Mouse (Mus musculus) lung, adult 2 months (tissue): ENCODE data around the gene Prodh2. TPM values are rescaled to one million over a fixed set of nuclear protein-coding genes. Genes with fewer than 3 reads are reported as not detected.

Experiments
- DNase-seq: peaks from one replicate; pipeline ENCODE4 v3.0.0; 2022
- H3K4me1 ChIP-seq: fragments of 200-500 bp; 2 replicates; pipeline ENCODE4 v1.6.1; 2011; ENCODE audit warnings: low read length; ENCODE audit not compliant: control insufficient read depth, insufficient read depth
- H3K4me3 ChIP-seq: fragments of 200-500 bp; replicated peaks from 2 replicates; pipeline ENCODE3; 2011; ENCODE audit warnings: low read depth, mild to moderate bottlenecking, control low read depth, low read length; ENCODE audit errors: extremely low read depth
- CTCF ChIP-seq: fragments of 200-500 bp; IDR thresholded peaks from 2 replicates; pipeline ENCODE4 v1.5.1; 2011; ENCODE audit warnings: mild to moderate bottlenecking, low read length, control low read depth; ENCODE audit not compliant: insufficient read depth
- POLR2A ChIP-seq: fragments of 200-500 bp; IDR thresholded peaks from 2 replicates; pipeline ENCODE4 v1.6.1; 2011; ENCODE audit warnings: low read depth, mild to moderate bottlenecking, control low read depth, low read length, borderline replicate concordance; ENCODE audit errors: extremely low read depth
- WGBS: fragments of 180-500 bp; shearing (Covaris S2); methylation state at CpG from one replicate; pipeline ENCODE4 v1.1.7; 2018; 5-methylcytosine and 5-hydroxymethylcytosine counted together
- polyA plus RNA-seq: library from polyadenylated mRNA; depleted of rRNA; stranded (reverse); fragments of >200 nt; gene quantifications from 2 replicates; pipeline ENCODE4 v1.2.3, GENCODE M21; 2012; rRNA removed

Gene Prodh2
- polyA plus RNA-seq = 0.12 TPM in 1 of 2 replicates, not detected in the other

DNA sequence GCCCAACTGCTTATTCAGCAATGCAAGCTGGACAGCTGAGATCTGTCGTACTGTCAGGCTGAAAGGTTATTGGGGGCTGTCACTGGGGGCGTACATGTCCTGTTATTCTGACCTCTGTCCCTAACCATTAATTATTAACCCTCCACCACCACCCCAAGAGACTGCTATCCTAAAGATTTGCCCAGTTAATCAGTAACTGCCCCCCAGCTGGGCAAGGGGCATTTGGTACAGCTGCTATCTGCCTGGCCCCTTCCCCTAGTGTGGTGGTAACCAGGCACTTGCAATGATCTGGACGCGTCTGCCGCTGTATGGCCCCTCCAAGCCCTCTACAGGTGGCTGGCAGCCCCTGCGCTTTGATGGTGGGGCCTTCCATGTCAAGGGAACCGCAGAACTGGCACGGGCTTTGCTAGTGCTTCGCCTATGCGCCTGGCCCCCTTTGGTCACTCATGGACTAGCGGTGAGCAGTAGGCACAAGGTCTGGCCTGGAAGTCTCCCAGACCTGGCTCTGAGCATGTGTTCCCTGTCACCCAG is at the start of gene Prodh2:
Prodh2 (plus strand) TSS at position 222 of the 531 bp plus-strand sequence.
- WGBS = 54% methylated on average over 11 of the region's 11 CpGs
- no peak for TF ChIP-seq POLR2A
- DNase-seq = no peak
- H3K4me1 ChIP-seq = no peaks in the 10 kb centered on the region
- H3K4me3 ChIP-seq = no peak within 1 kb of the TSS

DNA sequence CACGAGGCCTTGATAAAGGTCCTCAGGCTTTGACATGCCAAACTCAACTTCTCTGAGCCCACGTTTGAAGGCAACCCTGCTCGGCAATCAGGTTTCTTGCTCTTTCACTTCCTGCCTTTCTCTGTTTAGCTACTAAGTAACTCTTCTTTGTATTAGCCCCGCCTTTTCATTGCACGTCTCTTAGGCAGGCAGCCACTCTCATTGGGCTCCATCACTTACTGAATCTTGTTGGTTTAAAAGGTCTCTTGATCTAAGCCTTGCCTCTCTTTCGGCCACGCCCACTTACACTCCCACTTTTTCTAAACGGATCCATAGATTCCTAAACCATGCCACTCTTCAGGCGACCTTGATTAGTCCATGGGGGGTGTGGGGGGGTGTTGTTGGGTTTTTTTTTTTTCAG is 49.7 kb upstream of the Prodh2 start:
- WGBS = 29% methylated on average over 9 of the region's 9 CpGs
- TF ChIP-seq POLR2A = no peak
- TF ChIP-seq CTCF = no peak
- H3K4me3 ChIP-seq = no peak overlapping the region
- peaks cover 3% of the 10 kb centered on the region; the same call in 1 of the 2 replicates for H3K4me1 ChIP-seq
- DNase-seq = no peak

DNA sequence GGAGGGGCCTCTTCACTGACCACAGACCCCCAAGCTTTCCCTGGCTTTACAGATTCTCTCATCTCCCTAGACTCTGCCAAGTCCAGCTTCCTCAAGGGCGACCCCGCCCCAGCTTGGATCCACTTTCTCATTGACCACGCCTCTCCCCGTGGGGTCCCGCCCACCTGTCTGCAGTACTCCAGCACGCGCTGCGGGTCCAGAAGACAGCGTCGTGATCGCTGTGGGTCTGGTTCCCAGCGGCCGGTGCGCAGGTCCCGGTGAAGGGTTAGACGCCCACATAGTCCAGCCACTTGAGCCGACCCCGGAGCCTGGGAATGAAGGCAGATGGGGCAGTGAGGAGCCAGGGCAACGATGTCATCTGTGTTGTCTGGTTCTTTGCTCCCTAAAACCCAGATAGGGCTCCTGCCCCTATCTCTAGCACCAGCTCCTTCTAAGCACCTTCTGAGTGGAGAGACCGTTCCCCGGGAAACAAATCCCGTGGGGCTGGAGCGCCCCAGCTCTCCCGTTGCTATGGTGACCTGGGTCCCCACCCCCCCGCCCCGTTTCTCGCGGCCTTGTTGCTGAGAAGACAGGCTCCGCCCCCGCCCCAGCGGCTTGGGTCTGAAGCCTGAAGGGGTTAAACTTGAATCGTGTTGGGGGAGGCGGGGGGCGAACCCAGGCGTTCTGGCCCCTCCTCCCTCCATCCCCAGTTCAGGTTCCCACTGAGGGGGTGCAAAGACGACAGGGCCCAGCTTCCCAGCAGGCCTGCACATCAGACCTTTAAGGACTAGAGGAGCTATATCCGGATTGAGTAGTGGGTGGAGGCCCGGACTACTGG is 49.1 kb upstream of the Prodh2 start:
- no peak for TF ChIP-seq POLR2A
- TF ChIP-seq CTCF = no peak
- WGBS = 1% methylated on average over 38 of the region's 38 CpGs
- H3K4me3 ChIP-seq = no peak overlapping the region
- H3K4me1 ChIP-seq = peaks cover 3% of the 10 kb centered on the region; the same call in 1 of the 2 replicates
- no peak for DNase-seq

GRCm38 (mm10) chr7:30444971-30445751 is 48.3 kb upstream of the Prodh2 start, which contains the start of gene Aplp1:
Gene Aplp1, minus strand, starts transcription at chr7:30445535.
- Histone ChIP-seq H3K4me1 (peaks cover 3% of the 10 kb centered on the region; the same call in 1 of the 2 replicates), H3K4me3 (peak within 1 kb of the TSS; percentile 44)
- no peak for TF ChIP-seq POLR2A
- TF ChIP-seq CTCF = no peak
- 1% methylated on average over 71 of the region's 72 CpGs for WGBS
- DNase-seq = peak; percentile 49

- no peak for TF ChIP-seq POLR2A
- no peak for TF ChIP-seq CTCF
- 70% methylated on average over 7 of the region's 7 CpGs for WGBS
These were observed 43.2 kb upstream of the Prodh2 start for GRCm38 (mm10) chr7:30450241-30450640.

DNA sequence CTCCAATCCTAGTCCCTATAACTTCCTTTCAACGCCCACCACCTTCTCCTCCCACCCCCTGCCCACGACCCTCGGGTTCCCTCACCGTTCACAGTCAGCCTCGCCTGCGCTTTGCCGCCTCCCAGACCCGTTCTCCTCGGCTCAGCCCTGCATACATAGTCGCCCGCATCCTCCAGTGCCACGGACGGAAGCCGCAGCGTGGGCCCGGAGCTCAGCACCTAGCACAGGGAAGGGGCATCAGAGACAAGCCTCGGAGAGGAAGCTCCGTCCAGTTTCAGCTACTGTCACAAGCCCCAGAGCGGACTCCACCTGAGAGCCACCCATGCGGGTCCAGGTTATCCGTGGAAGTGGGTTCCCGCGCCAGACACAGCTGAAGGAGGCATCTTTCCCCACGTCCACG is 40.1 kb upstream of the Prodh2 start:
- TF ChIP-seq CTCF (no peak), POLR2A (no peak)

More at GRCm38 (mm10) chr7:30450241-30450640, 43.2 kb upstream of the Prodh2 start:
- Histone ChIP-seq H3K4me1 (no peaks in the 10 kb centered on the region), H3K4me3 (no peak overlapping the region)
- no peak for DNase-seq

GRCm38 (mm10) chr7:30453766-30454165 is 39.7 kb upstream of the Prodh2 start:
- H3K4me3 ChIP-seq = no peak overlapping the region
- no peak for TF ChIP-seq POLR2A
- no peak for TF ChIP-seq CTCF

More for the DNA sequence above, 40.1 kb upstream of the Prodh2 start:
- no peaks in the 10 kb centered on the region for H3K4me1 ChIP-seq
- WGBS = 17% methylated on average over 25 of the region's 25 CpGs
- DNase-seq = no peak
- H3K4me3 ChIP-seq = no peak overlapping the region

GRCm38 (mm10) chr7:30454259-30454658 is 39.2 kb upstream of the Prodh2 start:
- H3K4me3 ChIP-seq = no peak overlapping the region
- no peak for DNase-seq
- no peak for TF ChIP-seq CTCF
- no peak for TF ChIP-seq POLR2A
- no peaks in the 10 kb centered on the region for H3K4me1 ChIP-seq
- WGBS = 18% methylated on average over 6 of the region's 6 CpGs

More at GRCm38 (mm10) chr7:30453766-30454165, 39.7 kb upstream of the Prodh2 start:
- peak; percentile 15 for DNase-seq
- WGBS = 2% methylated on average over 25 of the region's 25 CpGs
- no peaks in the 10 kb centered on the region for H3K4me1 ChIP-seq

GRCm38 (mm10) chr7:30456487-30456886 is 36.9 kb upstream of the Prodh2 start:
- H3K4me3 ChIP-seq = no peak overlapping the region
- DNase-seq = no peak
- TF ChIP-seq POLR2A = no peak
- TF ChIP-seq CTCF = no peak
- 5% methylated on average over 9 of the region's 9 CpGs for WGBS
- no peaks in the 10 kb centered on the region for H3K4me1 ChIP-seq
